Mouse (Mus musculus): ENCODE measurements around the gene Micu1. TPM values are rescaled to one million over a fixed set of nuclear protein-coding genes. Genes with fewer than 3 reads are reported as not detected.
A peak's percentile ranks its signal among the peaks of the same experiment; 100 is the strongest.

Gene Micu1
- total RNA-seq, 2 experiments from 2014 or later, result 25.9 to 26.4 TPM

GRCm38 (mm10) chr10:59800159-59800558, 97.9 kb downstream of the Micu1 start:
- intact Hi-C loops (cut with DNase I), result no loop called here

GRCm38 (mm10) chr10:59800826-59801501, 98.7 kb downstream of the Micu1 start:
- DNase-seq, result no peak
- intact Hi-C loops (cut with DNase I), result no loop called here

More at GRCm38 (mm10) chr10:59800159-59800558, 97.9 kb downstream of the Micu1 start:
- DNase-seq, result no peak

- no peak for DNase-seq
- intact Hi-C loops (cut with DNase I), result no loop called here
Measured at GRCm38 (mm10) chr10:59808677-59809076, 106.4 kb downstream of the Micu1 start.

GRCm38 (mm10) chr10:59809991-59810574, 107.8 kb downstream of the Micu1 start:
- DNase-seq, result peak; percentile 34 to 47
- intact Hi-C loops (cut with DNase I), result no loop called here

GRCm38 (mm10) chr10:59812939-59813338, 110.7 kb downstream of the Micu1 start:
- intact Hi-C loops (cut with DNase I), result no loop called here
- DNase-seq, result no peak

- intact Hi-C loops (cut with DNase I), result loop anchor here (2.0 kb wide), 1 partner anchor 323 kb away; no protein-coding TSS in a partner anchor
Measured at GRCm38 (mm10) chr10:59813759-59814158, 111.5 kb downstream of the Micu1 start.

GRCm38 (mm10) chr10:59814505-59815155, 112.4 kb downstream of the Micu1 start:
- intact Hi-C loops (cut with DNase I), result loop anchor here (2.0 to 5.0 kb wide), 2 partner anchors 197 to 324 kb away; partner anchors contain the start of genes Gm10322 and Mcu
- DNase-seq, result peak; percentile 71 to 72

More at GRCm38 (mm10) chr10:59813759-59814158, 111.5 kb downstream of the Micu1 start:
- peak in 1 of 2 experiments; percentile 18 for DNase-seq

GRCm38 (mm10) chr10:59816569-59816968, 114.3 kb downstream of the Micu1 start:
- no peak for DNase-seq
- intact Hi-C loops (cut with DNase I), result loop anchor here (2.0 to 5.0 kb wide), 2 partner anchors 199 to 366 kb away; partner anchors contain the start of genes Gm10322 and Mcu

GRCm38 (mm10) chr10:59817528-59817927, 115.3 kb downstream of the Micu1 start:
- peak in 1 of 2 experiments; percentile 18 for DNase-seq
- intact Hi-C loops (cut with DNase I), result loop anchor here (2.0 to 5.0 kb wide), 2 partner anchors 200 to 367 kb away; partner anchors contain the start of genes Gm10322 and Mcu

- no peak for DNase-seq
- intact Hi-C loops (cut with DNase I), result loop anchor here (2.0 to 5.0 kb wide), 2 partner anchors 201 to 367 kb away; partner anchors contain the start of genes Gm10322 and Mcu
Measured at GRCm38 (mm10) chr10:59817991-59818390, 115.7 kb downstream of the Micu1 start.

- DNase-seq, result no peak
- intact Hi-C loops (cut with DNase I), result loop anchor here (5.0 kb wide), 1 partner anchor 202 kb away; the partner anchor contains the start of genes Gm10322 and Mcu
Measured at GRCm38 (mm10) chr10:59819146-59819545, 116.9 kb downstream of the Micu1 start.

GRCm38 (mm10) chr10:59820886-59821285, 118.6 kb downstream of the Micu1 start:
- no peak for DNase-seq

GRCm38 (mm10) chr10:59821334-59822066, 119.2 kb downstream of the Micu1 start:
- intact Hi-C loops (cut with DNase I), result no loop called here
- no peak for DNase-seq

More at GRCm38 (mm10) chr10:59820886-59821285, 118.6 kb downstream of the Micu1 start:
- intact Hi-C loops (cut with DNase I), result no loop called here

GRCm38 (mm10) chr10:59822857-59823256, 120.6 kb downstream of the Micu1 start:
- intact Hi-C loops (cut with DNase I), result no loop called here
- DNase-seq, result no peak

GRCm38 (mm10) chr10:59825137-59825812, 123.0 kb downstream of the Micu1 start:
- intact Hi-C loops (cut with DNase I), result no loop called here
- peak; percentile 53 for DNase-seq

GRCm38 (mm10) chr10:59829886-59830285, 127.6 kb downstream of the Micu1 start:
- no peak for DNase-seq
- intact Hi-C loops (cut with DNase I), result no loop called here

- DNase-seq, result no peak
- intact Hi-C loops (cut with DNase I), result no loop called here
Measured at GRCm38 (mm10) chr10:59831950-59832349, 129.7 kb downstream of the Micu1 start.

- intact Hi-C loops (cut with DNase I), result no loop called here
Measured at GRCm38 (mm10) chr10:59835301-59836155, 133.3 kb downstream of the Micu1 start.

GRCm38 (mm10) chr10:59837490-59837889, 135.2 kb downstream of the Micu1 start:
- no peak for DNase-seq
- intact Hi-C loops (cut with DNase I), result no loop called here

More at GRCm38 (mm10) chr10:59835301-59836155, 133.3 kb downstream of the Micu1 start:
- no peak for DNase-seq
